Mouse (Mus musculus) adrenal gland (tissue): ENCODE results near the gene Timm22.

Experiments used
- intact Hi-C: fragments of 180-260 bp; cut with DNase I; formaldehyde crosslinking; loops from one replicate; pipeline ENCODE4 v1.15.1; 2025
- long read RNA-seq, 2 experiments: library from polyadenylated mRNA; unstranded; transcript quantifications; one replicate each; pipeline ENCODE4 v2.0.0; 2020; ENCODE audit warnings: borderline replicate concordance in 1 of 2; ENCODE audit not compliant: insufficient replicate concordance in 1 of 2

Timm22 gene
- long read RNA-seq, experiment 1, transcript Timm22-201 (4 exons, 2,817 nt) = major isoform, 44 of 45 reads
- long read RNA-seq, experiment 1, partial matches to known transcripts = 0 of 45 reads
- long read RNA-seq, experiment 1, other reads (novel, unspliced or antisense) = 0 of 45 reads
- long read RNA-seq, experiment 2, transcript Timm22-201 (4 exons, 2,817 nt) = major isoform, 62 of 69 reads
- long read RNA-seq, experiment 2, partial matches to known transcripts = 0 of 69 reads
- long read RNA-seq, experiment 2, other reads (novel, unspliced or antisense) = 3 of 69 reads

DNA sequence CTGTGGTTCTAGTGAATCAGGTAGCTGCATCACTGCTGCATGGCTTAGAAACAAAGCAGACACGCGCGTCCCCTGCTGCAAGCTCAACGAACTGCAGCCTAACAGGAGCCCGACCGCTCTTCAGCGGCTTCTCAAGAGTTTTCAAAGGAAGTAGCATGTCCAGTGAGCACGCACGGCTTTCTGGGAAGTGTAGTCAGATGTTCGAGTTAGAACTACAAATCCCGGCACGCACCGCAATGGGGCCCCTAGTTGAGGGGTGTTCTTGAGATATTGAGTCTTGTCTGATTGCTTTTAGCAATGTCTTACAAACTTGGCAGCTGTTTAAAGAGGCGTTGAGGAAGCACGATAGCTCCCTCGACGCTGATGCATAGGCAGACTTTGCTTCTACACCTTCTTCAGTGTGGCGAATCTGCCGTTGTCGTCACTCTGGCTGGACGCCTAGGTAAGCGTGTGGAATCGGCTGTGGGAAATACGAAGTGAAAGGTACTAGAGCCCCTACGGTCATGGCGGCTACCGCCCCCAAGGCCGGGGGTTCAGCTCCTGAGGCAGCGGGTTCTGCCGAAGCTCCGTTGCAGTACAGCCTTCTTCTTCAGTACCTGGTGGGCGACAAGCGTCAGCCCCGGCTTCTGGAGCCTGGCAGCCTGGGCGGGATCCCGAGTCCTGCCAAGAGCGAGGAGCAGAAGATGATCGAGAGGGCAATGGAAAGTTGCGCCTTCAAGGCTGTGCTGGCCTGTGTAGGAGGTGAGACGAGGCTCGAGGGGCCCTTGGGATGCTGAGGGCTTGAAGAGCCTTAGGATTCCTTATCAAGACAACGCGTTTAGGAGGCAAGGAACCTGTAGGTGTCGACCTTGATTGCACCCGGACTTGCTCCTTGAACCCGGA lies at the start of gene Timm22:
Timm22 (plus strand) TSS at position 251 of the 882 bp plus-strand sequence.
- intact Hi-C loops = loop anchor here (10.0 kb wide), 2 partner anchors 232 to 322 kb away; partner anchors contain the start of genes Fam57a and Vps53

DNA sequence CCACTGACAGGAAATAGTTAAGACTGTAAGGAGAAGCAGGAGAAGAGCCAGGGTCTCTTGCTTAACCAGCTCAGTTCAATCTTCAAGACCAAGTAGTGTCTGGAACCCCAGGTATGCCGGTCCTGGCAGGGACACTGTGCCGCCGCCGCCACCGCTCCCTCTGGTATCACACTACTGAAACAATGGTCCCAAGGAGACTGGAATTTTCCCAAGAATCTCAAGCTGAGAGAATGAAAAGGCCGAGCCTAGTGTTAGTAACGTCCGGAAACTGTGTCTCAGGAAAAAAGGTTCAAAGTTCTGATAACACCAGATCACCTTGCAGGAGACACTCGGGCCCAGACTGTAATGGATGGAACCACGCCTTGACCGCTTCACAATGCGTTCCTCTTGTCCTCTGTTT lies 49.3 kb upstream of the Timm22 start:
- intact Hi-C loops = no loop called here

DNA sequence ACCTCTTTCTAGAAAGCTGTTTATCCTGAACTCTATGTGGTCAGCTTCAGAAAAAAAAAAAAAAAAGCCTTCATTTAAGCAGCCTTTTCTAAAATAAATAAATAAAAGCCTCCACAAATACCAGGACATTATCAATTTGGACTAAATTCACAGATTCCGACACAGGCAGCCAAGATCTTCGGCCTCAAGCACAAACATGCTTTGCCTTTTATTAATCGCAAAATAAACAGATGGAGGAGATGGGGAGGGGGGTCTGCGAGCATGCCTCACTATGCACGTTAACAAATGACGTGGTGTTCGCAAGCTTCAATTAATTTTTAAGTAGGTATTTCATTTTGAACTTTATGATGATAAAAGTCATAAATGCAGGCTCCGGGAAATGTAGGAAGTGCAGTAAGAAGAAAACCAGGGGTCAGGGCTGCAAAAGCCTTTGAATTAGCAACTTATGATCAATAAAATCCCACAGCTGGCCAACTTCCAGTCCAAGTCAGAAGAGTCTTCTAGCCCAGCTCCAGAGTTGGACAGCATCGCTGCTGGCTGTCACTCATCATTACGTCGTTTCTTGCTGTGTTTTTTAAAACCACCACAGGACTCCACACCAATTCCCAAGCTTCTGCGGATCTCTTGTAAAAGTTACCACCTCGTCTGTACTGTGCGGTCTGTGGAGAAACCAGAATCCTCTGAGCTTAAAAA lies 48.0 kb upstream of the Timm22 start:
- intact Hi-C loops = no loop called here

DNA sequence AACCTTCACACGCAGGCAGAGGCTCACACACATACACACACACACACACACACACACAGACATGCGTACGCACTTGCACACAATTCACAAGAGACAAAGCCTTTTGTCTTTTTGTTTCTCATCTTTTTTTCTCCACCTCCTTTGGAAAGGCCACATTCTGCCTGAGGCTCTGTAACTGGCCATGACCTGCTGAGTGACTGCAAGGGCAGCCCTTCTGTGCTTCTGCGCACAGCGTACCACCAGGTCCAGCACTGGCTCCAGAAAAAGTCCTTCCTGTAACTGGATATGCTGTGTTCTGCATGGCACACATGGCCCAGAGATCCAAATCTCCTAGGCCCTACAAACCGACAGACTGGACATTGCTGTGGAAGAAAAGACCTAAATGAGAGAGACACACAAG lies 46.5 kb upstream of the Timm22 start:
- intact Hi-C loops = loop anchor here (5.0 kb wide), 1 partner anchor 37 kb away; the partner anchor contains the start of gene Nxn

DNA sequence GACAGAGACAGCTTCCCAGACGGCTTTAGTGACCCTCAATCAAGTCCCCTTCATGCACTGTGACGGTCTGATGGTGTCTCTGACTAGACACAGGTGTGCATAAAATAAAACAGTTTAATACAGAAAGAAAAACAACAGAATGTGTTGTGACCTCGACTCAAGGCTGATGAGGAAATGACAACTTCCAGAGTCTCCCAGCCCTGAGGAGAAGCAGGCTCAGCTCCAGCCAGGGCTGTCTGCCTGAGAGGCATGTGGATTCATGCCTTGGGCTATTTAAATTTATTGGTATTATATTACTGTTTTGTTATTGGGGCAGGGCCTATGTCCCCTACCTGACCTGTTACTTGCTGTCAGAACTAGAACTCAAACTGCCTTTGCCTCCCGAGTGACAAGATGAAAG lies 45.3 kb upstream of the Timm22 start:
- intact Hi-C loops = loop anchor here (5.0 kb wide), 1 partner anchor 36 kb away; the partner anchor contains the start of gene Nxn

DNA sequence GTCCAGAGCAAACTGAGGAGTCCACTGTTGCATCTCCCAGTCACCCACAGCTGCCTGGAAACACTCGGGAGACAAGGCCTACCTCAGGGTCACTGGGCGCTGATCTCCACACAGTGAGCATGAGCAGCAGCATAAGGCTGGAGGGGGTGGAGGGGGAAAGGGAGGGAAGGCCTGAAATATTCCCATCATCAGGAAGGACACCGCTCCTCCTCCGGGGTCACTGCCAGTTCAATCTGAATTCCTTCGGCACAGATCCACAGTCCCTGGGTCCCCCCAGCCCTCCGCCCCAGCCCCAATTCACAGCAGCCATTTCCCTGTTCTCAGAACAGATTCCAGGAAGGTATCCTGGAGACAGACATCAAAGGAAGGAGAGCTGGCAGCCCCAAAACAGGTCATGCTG lies 43.6 kb upstream of the Timm22 start:
- intact Hi-C loops = loop anchor here (5.0 kb wide), 1 partner anchor 34 kb away; the partner anchor contains the start of gene Nxn

DNA sequence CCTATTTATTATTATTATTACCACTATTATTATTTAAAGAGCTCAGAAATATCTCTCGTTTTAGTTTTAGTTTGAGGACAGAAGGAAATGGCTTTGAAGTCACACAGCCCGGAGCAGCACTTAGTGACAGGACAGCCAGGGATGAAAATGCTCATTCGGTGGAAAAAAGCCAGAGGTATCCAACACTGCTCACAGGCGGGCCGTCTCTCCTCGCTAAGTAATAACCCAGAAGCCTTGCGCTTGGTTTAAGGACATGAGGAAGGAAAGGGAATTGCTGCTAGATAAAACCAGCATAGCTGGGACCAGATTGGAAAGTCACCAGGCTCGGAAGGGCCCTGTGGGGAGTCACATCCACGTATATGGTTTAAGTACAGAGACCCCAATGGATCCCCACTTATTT lies 43.1 kb upstream of the Timm22 start:
- intact Hi-C loops = loop anchor here (5.0 kb wide), 1 partner anchor 34 kb away; the partner anchor contains the start of gene Nxn

DNA sequence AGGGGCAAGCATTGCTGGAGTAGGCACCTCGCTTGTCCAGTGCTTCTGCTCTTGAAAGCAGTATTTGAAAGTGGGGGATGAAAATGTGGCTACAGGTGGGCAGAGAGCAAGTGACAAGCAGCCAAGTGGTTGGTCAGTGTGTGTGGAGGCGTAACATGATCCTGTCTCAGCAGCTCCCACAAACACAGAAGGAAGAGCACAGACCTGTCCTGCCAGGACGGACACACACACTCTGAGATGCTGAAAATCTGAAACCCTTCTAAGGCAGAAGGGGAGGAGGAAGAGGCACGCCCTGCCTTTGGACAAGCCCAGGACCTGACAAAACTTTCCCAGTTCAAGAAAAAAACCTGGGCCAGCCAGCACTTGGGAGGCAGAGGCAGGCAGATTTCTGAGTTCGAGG lies 42.7 kb upstream of the Timm22 start:
- intact Hi-C loops = loop anchor here (5.0 kb wide), 1 partner anchor 33 kb away; the partner anchor contains the start of gene Nxn

DNA sequence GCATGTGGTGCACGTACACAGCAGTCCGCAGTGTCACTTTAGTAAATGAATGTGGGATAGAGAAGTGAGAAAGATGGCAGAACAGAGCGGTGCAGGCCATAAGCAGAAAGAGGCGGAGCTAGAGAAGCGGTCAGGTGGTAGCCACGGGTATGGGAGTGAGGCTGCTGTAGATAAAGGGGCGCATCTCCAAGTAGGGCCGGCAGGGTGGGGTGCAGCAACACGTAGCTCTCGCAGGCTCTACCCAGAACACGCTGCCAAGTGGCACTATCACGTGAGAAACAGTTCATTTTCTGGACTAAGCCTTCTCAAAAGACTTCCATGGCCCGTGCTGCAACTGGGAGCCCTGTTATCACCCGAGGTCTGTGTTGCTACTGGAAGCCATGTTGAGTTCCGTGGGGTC lies 40.0 kb upstream of the Timm22 start:
- intact Hi-C loops = loop anchor here (5.0 kb wide), 1 partner anchor 44 kb away; no protein-coding TSS in a partner anchor

DNA sequence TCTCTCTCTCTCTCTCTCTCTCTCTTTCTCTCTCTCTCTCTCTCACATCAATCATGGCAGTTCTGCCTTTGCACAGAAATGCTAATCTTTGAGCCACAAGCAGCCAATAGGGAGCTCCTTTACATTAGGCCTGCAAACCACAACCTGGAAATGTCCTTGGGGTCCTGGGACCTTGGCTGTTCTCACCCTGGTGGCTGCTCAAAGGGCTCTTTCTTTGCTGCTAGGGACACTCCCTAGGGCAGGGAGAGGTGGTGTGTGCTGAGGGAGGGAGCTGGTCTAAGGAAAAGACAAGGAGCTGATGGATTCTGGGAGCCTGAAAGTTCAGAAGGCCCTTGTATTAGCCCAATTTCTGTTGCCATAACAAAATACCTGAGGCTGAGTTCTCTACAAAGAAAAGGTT lies 36.3 kb upstream of the Timm22 start:
- intact Hi-C loops = no loop called here

DNA sequence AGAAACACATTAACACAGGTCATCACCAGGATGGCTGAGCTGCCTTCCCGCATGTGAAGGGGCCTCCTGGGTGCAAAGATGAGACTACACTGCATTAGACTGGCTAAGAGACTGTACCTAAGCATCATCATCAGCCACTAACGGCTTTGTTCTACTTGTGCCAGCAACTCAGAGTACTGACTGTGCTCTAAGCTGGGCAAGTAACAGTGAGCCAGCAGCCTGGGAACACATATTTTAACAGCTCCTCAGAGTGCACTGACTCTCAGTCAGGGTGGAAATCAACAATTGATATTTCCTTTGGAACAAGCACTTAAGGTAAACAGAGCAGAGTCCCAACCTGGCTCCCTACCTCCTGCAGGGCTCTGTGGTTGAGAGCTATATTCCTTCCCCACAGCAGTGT lies 34.6 kb upstream of the Timm22 start:
- intact Hi-C loops = no loop called here

DNA sequence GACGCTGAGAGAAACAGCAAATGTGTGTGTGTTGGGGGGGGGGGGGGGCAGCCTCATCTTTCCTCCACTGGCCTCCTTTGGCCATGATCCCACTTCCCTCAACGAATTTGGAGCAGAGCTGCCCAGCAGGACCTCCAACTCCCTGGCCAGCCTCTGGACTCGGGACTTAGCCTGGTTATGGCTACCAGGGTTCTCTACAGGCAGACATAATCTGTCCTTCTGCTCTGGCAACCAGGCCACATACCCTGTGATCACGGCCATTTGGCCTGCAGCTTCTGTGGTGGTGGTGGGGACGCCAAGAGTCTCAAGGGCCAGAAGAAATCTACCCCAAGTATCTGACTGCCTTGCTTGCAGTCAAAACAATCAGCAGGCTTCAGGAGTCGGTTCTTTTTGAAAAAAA lies 34.2 kb upstream of the Timm22 start:
- intact Hi-C loops = no loop called here

DNA sequence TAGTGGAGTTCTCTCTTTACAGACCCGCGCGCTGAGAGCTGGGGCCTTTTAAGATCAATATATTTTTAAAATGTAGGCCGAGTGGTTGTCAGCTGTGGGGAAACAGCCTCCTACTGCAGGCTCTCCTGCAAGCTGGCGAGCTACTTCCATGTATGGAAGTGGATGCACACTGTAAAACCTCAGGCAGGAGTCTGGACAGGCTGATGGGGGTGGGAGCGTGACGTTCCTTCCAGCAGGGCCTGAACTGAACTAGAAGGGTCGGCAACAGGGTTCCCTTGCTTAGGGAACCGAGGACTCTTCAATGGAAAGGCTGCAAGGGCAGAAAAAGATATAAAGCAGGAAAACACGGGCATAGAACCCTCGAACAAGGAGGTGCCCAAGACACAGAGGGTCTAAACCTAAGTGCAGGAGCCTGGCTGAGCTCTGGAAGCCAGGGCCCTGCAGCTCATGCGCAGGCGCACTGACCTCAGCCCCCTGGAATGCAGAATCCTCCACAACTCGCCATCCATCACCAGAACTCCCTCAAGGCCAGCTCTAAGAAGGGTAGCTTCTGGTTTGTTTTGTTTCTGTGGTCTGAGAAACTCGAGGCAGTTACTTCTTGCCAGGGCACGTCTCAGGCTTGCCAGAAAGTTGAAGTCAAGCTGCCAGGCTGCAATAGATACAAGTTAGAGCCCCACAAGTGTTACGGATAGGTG lies 32.1 kb upstream of the Timm22 start:
- intact Hi-C loops = no loop called here

DNA sequence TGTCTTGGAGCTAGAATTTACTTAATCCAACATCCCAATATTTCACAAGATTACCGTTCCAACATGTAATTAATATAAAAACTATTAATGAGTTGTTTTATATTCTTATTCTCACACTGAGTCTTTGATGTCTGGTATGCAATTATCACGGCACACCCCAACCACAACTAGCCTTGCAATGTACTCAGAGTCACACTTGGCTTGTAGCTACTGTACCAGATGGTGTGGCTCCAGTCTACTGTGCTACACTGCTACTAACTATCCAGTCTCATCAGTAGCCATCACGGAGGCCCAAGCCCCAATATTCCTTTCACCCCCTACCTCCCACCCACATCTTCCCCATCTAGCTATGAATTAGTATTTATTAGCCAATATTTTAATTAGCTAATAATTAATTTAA lies 30.3 kb upstream of the Timm22 start:
- intact Hi-C loops = no loop called here

DNA sequence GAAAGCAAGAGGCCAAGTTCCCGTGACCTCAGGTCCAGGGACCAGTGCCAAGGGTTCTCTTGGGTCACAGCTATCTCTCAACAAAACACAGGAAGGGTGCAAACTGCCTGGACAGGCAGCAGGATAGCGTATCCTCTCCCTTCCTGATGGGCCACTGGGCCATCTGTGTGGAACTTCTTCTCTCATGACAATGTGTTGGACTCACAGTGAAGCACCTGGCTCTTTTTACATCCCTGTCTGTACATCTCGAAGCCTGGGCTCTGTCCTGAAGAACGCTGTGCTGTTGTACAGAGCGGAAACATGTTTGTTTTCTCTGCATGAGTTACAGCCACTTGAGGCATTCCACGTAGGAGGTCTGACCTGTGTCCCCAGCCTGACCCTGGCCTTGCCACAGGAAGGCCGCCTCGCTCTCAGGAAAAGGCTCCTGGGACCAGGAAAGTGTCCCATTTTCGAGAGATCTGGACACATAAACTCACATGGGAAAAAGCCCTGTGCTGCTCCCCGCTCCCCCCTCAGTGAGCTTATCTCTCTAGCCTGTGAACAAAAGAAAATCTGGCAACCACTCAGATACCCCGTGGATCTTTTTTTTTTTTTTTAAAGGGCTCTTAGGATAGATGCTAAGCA lies 26.7 kb upstream of the Timm22 start:
- intact Hi-C loops = no loop called here

DNA sequence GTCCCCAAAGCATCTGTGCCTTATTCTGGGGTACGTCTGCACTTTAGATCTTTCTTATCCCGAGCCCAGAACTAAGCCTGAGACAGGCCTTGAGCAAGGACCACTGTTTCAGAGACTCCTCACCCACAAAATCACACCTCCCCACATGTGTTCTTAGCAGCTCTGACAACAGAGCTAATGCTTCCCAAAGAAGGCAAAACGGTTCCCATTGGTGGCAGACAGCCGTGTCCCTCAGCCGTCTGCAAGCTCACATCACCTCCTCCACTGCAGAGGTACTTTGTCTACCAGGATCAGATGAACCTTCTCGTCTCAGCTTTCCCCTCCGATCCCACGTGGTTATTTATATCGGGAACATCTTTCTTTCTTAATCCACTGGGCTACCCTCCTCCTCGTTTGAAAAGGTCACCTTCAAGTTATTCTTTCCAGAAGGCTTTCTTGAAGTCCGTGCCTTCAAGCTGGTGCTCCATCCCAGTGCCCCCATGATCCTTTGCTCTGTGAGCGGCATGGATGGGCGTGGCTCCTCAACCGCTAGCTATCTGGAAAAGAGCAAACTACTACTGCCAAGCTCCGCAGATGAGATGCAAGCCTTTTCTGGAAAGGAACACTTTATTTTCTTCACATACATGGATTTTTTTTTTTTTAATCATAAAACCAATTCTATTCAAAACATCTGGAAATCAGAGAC lies 25.4 kb upstream of the Timm22 start:
- intact Hi-C loops = no loop called here

DNA sequence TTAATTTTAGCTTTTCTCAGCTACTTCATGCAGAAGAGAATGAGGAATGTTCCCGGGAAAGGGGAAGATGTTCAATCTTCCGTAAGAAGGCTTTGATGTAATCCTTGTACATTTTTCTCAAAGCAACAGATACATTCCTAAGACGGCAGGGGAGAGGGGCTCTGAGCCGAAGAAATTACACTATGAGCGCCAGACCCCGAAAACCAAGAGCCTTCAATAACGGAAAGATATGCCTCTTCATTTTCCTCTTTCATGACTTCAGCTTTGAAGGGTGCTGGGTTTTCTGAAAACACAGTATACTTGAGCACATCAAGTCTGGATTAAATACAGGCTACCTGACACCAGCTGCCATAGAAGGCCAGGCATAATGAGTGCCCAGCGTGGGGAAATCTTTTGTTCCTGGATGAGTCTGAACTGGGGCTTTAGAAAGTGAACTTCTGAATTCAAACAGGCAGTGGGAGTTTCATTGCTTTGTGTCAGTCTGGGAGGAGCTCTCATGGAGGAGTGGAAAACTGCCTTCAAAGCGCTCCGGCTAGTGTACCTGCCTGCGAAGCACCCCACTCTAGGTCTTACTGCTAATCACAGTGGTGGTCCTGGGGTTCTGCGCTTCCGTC lies 23.9 kb upstream of the Timm22 start:
- intact Hi-C loops = no loop called here

DNA sequence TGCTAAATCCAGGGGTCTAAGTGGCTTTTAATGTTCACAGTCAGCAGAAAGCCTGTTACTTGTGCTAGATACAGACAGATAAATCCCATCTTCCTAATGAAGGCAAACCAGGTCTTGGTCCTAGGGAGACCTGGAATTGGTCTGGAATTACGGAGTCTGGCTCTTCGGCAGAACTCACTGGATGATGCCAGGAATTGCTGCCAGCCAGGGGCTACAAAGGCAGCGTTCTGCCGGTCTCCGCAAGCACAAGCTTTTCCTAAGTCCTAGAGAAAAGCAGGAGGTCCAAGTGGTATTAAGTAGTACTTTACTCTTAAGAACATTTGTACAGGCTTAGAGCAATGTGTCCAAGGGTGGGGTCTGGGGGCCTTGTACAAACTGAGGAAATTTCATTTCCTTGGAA lies 22.4 kb upstream of the Timm22 start:
- intact Hi-C loops = no loop called here

DNA sequence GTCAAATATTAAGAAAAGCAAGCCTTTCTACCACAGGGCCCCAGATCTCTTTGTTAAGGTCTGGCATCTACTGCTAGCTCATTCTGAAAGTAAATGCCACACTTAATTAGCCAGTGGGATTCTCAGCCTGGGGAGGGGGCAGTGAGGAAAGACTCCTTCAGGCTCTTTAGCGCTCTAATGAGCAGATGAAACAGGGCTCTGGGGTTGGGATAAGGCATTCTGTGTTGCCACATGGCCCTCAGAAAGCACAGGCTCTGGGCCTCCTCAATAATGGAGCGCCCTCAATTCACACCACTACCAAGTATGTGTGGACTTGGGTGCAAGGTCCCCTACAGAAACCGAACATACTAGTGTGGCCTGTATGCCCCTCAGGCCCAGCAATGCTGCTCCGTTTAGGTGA lies 21.7 kb upstream of the Timm22 start:
- intact Hi-C loops = no loop called here
